Mouse (Mus musculus): ENCODE data around the gene Phip.

The Phip gene

GRCm38 (mm10) chr9:82867698-82868097 lies 107.6 kb downstream of the Phip start:
- no peak for DNase-seq (ENCODE audit: low spot score in 2 of 2)

GRCm38 (mm10) chr9:82866121-82866520 lies 109.2 kb downstream of the Phip start:
- no peak for DNase-seq (ENCODE audit: low spot score in 2 of 2)

DNA sequence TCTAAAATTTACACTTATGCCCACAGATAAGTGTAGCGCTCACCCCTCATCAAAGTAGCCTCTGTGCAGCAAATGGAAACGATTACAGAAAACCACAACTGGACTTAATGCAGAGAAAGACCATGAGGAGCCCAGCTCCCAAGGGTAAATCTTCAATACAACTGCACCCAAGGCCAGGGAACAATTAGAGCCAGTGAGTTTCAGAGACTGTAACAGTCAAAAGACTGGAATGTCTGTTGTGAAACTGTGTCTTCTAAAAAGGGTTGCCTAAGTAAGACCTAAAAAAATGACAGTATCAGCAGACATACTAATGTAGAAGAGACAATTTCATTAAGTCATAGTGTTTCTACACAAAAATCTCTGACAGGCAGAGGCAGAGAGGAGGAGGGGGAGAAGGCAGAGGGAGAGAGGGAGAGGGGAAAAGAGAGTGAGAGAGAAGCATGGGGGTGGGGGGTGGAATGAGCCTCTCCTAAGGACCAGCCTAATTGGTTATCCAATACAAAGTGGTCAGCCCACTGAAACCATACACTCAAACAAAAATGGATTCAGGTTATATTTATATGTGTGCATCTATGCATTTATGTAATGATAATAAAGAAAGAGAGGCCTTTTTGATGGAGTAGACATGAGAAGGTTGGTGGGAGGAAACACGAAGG lies 113.4 kb downstream of the Phip start:
- no peak for DNase-seq (ENCODE audit: low spot score in 2 of 2)

GRCm38 (mm10) chr9:82861316-82861715 lies 114.0 kb downstream of the Phip start:
- no peak for DNase-seq (ENCODE audit: low spot score in 2 of 2)

DNA sequence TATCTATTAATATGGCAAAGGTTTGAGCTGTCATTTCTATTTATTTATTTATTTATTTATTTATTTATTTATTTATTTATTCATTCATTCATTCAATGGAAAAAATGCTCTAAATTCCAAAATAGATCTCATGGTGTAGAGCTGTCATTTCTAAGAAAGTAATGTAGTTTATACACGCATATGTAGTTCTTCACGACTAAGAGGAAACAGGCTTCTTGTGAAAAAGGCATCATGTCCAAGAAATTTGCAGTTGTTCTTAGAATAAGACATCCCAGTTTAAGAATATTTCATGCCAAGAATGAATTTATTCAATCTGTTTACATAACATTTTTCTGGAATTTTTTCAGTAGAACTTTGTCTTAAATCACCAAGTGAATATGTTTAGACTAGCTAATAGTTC lies 114.5 kb downstream of the Phip start:
- no peak for DNase-seq (ENCODE audit: low spot score in 2 of 2)

GRCm38 (mm10) chr9:82856241-82856640 lies 119.1 kb downstream of the Phip start:
- no peak for DNase-seq (ENCODE audit: low spot score in 2 of 2)

- DNase-seq (ENCODE audit: low spot score in 2 of 2): peak; percentile 25 to 43
These were observed 120.2 kb downstream of the Phip start for GRCm38 (mm10) chr9:82854973-82855614.

- DNase-seq (ENCODE audit: low spot score in 2 of 2): peak in 1 of 2 experiments; percentile 37
These were observed 121.3 kb downstream of the Phip start for GRCm38 (mm10) chr9:82854040-82854439.

DNA sequence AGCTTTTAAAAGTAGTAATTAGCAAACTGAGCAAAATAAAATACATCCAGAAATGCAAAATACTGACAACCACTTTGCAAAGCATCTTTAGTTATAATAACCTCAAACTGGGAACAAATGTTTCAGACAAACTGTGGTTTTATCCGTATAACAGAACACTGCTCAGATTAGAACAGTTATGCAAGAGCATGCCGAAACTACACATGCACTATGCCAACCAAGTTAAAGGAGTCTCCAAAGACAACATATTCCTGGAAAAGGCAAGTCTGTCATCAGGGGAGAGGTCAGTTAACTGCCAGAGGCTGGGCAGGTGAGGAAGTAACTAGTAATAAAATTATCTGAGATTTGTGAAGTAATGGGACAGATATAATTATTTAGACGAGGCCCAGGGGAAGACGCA lies 132.6 kb downstream of the Phip start:
- DNase-seq (ENCODE audit: low spot score in 2 of 2): no peak

- no peak for DNase-seq (ENCODE audit: low spot score in 2 of 2)
These were observed 139.4 kb downstream of the Phip start for GRCm38 (mm10) chr9:82835921-82836320.

DNA sequence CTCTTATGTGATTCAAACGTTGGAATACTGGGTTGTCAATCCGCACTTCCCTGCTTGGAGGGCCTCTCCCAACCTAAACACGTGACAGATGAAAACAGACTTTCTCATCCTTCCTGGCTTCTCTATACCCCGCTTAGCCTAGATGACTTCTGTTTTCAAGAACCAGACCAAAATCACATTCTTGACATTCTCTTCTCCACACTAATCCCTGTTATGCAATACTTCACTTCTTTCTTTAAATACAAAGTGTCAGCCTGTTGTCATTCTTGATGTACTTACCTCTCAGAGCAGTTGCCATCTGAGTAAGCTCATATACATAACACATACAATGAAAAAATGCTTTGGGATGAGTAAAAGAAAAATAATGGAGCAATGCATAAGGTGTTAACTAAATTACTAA lies 143.4 kb downstream of the Phip start:
- no peak for DNase-seq (ENCODE audit: low spot score in 2 of 2)

GRCm38 (mm10) chr9:82829693-82830430 lies 145.5 kb downstream of the Phip start:
- DNase-seq (ENCODE audit: low spot score in 2 of 2): peak; percentile 86 to 89

DNA sequence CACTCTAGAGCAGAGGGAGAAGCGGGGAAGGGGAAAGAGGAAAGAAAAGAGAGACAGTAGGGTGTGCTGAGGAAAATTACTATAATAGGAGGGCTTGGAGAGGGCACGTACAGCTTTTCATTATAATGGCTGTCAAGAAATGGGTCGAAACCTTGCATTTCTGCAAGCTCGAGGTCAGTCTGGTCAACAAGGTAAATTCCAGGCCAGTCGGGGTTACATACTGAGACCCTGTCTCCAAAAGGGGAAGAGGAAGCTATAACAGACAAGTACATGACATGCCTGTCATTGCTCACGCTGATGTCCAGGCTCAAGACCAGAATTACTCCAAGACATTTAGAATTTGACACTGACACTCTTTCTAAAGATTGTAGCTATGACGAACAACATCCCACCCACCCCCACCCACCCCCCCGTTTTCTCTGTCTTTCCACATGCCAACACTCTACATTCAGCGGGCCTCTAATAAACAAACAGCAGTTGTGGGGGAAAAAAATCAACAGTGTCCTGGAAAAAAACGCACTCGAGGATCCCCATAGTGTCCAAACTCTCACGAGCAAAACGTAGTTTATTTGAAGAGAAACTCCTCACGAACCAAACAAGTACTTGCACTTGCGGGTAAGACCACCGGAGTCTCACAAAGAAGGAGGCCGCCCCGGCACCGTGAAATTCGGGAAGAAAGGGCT lies 146.2 kb downstream of the Phip start, which contains the start of gene Irak1bp1:
Gene Irak1bp1, plus strand, starts transcription at position 534 of the 683 bp plus-strand sequence.
- DNase-seq (ENCODE audit: low spot score in 2 of 2): no peak

DNA sequence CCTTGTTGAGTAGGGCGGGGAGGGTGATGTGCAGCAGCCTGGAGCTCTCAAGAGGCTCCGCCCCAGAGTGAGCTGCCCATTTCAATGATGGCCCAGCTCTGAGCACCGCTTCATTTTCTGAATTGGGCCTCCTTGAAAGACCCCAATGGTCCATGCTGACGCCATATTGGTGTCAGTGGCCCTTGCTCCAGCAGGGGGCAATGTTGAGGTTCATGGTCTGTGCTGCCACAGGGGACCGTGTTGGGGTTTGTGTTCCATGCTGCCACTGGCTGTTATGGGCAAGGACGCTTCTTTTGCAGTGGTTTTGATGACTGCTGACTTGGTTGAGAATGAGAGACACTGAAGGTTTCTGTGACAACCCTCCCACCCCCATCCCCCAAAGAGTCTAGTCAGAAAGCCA lies 148.9 kb downstream of the Phip start:
- DNase-seq (ENCODE audit: low spot score in 2 of 2): no peak
